Mouse (Mus musculus): ENCODE measurements around the gene Erg.

Gene Erg

DNA sequence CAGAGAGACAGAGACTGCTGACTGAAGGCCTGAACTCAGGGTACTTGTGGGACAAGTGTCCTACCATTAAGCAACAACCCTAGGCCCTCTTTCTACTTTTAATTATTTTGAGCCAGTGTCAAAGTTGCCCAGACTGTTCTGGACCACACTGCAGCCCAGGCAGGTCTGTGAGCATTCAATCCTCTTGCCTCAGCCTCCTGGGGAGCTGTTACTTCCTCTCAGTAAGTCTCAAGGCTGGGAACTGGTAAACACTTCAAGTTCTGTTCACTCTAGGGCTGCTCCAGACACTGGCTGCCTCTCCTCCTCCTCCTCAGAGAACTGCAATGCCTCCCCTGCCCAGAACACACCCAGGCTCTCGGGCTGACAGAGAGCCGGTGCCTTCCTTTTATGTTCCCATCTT lies 140.0 kb downstream of the Erg start:
- DNase-seq (ENCODE audit: low spot score in 2 of 2): no peak

DNA sequence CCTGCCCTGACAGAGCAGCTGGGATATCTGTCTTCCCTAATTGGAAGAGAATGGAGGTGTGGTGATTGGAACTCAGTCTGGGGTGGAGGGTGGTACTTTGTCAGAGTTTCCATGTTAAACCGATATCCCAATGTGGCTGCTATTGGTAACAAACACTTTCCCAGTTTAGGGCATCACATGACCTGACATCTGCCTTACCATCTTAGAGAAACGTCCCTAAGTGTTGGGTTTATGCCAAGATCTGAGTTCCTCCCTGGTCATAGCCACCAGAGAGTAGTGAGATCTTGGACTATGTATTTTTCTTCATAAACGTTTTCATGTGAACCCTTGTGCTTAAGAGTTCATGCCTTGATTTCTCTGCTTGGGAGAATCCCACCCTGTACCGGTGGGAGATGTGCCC lies 144.4 kb downstream of the Erg start:
- no peak for DNase-seq (ENCODE audit: low spot score in 2 of 2)

- no peak for DNase-seq (ENCODE audit: low spot score in 2 of 2)
Observed at GRCm38 (mm10) chr16:95441179-95441578, 145.2 kb downstream of the Erg start.

- DNase-seq (ENCODE audit: low spot score in 2 of 2): no peak
Observed at GRCm38 (mm10) chr16:95440334-95440733, 146.1 kb downstream of the Erg start.

DNA sequence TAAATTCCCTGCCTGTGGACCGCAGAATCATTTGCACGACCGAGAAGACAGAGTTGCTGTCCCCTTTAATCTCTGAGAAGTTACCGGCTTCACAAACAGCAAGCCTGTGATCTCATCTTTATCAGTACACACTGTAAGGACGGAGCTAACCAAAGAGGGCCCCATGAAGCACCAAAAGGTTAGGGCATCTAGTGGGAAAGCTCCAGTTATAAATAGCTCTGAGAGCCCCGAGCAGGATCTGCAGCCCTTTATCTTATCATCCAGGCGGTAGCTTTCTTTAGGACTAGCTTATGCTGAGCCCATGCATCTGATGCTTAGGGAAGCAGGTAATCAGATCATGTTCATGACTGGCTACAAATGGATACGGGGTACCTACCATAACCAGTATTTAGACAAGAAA lies 146.6 kb downstream of the Erg start:
- DNase-seq (ENCODE audit: low spot score in 2 of 2): no peak

DNA sequence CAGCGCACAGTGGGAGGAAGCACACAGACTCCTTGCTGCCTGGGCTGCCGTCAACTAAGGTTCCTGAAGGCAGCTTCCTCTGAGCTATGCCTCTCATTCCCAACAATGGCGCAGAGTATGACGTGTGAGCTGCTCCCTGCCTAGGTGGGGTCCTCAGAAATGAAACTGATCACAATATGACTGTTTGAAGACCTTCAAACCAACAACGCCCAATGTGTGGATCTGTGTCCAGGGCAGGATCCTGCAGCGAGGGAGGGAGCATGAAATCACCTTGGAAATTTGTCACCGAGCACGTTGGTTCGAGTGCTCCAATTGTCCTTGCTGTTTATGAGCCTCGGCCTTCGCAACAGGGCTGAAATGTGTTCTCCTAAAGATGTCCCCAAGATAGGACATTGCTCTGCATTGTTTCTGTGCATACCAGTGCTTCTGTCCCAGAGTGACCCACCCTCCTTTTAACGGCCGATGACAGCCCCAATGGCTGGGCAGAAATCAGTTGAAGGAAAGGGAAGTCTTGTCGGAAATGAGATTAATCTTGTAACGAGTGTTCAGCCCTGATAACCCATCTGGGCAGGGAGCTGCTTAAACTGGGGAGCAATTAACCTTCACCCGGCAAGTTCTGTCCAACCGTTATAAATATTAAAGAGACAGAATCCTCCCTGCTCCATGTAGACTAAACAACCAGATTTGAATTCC lies 147.4 kb downstream of the Erg start:
- peak in 1 of 2 experiments; percentile 12 for DNase-seq (ENCODE audit: low spot score in 2 of 2)

DNA sequence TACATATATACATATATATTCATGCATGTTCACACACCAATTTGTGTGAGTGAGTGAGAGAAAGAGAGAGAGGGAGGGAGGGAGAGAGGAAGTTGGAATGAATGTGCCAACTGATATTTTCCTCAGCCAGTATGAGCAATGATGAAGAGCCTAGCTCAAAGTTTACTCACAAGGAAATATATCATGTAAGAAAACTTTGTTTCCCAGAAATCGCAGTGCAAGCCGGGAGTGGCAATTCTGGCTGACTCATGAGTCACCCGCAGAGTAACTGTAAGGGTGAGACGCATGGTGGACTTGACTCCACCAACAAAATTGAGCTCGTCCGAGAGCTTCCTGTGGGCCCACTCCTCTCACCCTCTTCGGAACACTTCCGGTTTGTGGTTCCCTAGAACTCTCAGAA lies 149.8 kb downstream of the Erg start:
- DNase-seq (ENCODE audit: low spot score in 2 of 2): no peak

DNA sequence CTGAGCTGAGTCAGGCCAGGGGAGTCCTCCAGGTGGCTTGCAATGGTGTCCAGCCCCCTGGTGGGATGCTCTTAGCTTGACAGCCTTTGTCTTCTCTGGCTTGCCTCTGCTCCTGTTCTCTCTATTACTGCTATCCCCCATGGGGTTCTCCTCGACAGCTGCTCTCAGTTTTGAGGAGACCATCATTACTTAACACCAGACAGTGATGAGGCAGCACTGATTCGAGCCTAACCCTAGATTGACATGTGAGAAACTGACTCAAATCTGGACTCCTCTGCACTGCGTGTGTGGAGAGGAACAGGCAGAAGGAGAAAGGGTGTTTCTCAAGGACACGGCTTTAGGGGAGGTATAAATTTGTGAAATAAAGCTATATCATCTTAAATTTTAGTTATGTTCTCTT lies 150.3 kb downstream of the Erg start:
- no peak for DNase-seq (ENCODE audit: low spot score in 2 of 2)

GRCm38 (mm10) chr16:95434434-95434833 lies 152.0 kb downstream of the Erg start:
- no peak for DNase-seq (ENCODE audit: low spot score in 2 of 2)

GRCm38 (mm10) chr16:95432540-95432971 lies 153.8 kb downstream of the Erg start:
- DNase-seq (ENCODE audit: low spot score in 2 of 2): no peak

- peak in 1 of 2 experiments; percentile 47 for DNase-seq (ENCODE audit: low spot score in 2 of 2)
Observed at GRCm38 (mm10) chr16:95429851-95430250, 156.5 kb downstream of the Erg start.

GRCm38 (mm10) chr16:95428239-95428638 lies 158.2 kb downstream of the Erg start:
- no peak for DNase-seq (ENCODE audit: low spot score in 2 of 2)

GRCm38 (mm10) chr16:95427512-95427911 lies 158.9 kb downstream of the Erg start:
- DNase-seq (ENCODE audit: low spot score in 2 of 2): peak; percentile 17 to 35

GRCm38 (mm10) chr16:95422658-95423073 lies 163.7 kb downstream of the Erg start:
- DNase-seq (ENCODE audit: low spot score in 2 of 2): no peak

GRCm38 (mm10) chr16:95421235-95421886 lies 165.0 kb downstream of the Erg start:
- DNase-seq (ENCODE audit: low spot score in 2 of 2): no peak

GRCm38 (mm10) chr16:95415921-95416320 lies 170.5 kb downstream of the Erg start:
- no peak for DNase-seq (ENCODE audit: low spot score in 2 of 2)

DNA sequence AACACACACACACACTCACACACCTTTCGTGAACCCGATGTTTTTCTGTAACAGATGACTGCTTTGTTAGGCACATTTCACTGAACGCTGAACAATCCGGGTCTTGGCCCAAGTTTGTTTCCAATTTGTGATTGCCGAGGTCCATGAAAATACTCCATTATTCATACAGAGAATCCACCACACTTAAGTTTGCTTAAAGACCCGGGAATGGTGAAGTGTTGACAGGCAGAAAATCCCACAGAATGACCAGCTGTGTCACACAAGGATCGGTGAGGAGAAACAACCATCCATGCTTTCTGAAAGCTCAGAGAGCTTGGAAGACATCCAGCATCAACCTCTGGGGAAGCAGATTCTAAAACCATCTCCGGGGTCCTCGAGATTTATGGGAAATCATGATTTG lies 171.0 kb downstream of the Erg start:
- DNase-seq (ENCODE audit: low spot score in 2 of 2): no peak

DNA sequence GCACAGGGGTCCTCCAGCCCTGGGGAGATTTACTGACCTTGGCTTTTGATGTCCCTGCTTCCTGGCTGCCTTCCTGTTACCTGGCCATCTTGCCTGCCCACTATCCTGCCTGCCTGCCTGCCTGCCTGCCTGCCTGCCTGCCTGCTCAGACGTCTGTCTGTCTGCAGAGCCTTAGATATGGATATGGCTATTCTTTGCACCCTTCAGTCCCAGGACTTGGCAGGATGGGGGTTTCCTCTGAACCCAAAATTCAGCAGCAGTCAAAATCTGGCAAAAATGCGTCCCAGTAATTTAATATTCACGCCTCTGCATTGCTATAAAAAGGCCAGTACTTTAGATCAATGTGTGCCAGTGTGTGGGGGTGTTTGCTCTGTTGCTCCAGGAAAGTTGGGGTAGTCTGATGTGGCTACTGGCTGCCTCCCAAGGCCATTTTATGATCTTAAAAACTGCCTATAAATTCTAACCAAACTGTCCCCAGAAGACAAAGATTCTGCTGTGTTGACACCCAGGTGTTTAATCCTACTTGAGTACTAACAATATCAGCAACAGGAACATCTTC lies 172.9 kb downstream of the Erg start:
- DNase-seq (ENCODE audit: low spot score in 2 of 2): no peak

DNA sequence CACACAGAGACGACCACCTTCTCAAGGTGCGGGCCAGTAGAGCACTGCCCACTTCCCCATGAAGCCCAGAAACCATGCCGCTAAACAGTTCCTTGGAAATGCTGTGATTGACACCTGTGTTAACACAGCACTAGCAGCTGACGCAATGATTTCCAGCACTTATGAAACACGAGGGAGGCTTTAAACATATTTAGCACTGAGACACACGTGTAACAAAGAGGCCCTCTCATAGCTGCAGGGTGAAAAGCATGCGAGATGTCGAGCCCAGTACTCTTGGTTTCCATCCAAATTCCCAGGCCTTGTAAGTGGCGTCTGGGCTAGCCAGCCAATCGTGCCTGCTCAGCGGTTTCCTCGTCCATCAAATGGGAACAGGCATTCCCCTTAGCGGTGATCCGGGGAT lies 178.3 kb downstream of the Erg start:
- DNase-seq (ENCODE audit: low spot score in 2 of 2): no peak

DNA sequence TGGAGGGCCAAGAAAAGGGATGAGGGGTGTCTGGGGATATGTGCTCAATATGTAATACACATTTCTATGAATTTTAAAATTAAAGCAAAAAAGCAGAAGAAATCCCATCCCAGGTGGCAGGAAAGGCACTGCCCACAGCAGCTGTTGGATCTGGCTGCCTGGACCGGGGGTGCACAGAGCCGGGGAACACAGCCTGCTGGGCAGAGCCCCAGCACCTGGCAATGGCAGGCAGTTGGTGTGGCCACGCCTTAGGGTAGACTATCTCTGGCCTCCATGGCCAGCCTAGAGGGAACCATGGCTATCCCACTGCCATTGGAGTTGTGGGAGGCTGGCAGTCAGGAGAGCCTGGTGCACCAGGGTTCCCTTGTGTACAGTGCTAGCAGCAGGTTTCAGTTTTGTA lies 180.9 kb downstream of the Erg start:
- no peak for DNase-seq (ENCODE audit: low spot score in 2 of 2)

DNA sequence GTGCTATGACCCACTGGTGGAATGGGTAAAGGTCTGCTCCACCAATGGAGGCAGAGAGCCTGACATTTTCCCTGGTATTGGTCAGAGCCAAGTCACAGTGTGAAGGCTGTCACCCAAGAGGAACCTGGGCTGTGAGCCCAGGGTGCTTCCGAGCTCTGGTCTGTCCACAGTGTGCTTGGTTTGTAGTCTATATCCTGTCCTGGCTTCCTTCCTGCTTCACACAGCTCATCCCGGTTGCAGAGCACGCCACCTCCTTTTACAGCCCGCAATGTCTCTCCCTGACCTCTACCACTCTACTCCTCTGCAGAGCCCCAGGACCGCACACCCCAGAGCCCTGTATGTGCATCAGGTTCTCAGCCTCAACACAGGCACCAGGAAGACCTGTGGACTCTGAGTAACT lies 182.9 kb downstream of the Erg start:
- no peak for DNase-seq (ENCODE audit: low spot score in 2 of 2)

DNA sequence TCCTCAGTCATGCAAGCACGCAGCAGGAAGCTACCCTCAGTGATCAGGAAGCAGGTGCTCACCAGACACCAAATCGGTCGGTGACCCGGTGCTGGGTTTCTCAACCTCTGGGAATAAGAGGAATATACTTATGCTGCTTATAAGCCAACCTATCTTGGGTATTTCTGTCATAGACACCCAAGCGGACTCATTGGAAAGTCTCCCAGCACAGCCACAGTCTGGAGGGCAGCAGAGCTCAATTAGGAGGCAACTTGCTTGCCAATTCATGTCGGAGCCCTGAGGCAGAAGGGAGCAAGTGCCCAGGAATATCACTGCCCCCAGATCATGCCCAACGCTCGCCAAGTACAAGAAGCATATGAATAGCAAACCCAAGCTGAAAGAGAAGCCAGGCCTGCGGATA lies 184.5 kb downstream of the Erg start:
- no peak for DNase-seq (ENCODE audit: low spot score in 2 of 2)

DNA sequence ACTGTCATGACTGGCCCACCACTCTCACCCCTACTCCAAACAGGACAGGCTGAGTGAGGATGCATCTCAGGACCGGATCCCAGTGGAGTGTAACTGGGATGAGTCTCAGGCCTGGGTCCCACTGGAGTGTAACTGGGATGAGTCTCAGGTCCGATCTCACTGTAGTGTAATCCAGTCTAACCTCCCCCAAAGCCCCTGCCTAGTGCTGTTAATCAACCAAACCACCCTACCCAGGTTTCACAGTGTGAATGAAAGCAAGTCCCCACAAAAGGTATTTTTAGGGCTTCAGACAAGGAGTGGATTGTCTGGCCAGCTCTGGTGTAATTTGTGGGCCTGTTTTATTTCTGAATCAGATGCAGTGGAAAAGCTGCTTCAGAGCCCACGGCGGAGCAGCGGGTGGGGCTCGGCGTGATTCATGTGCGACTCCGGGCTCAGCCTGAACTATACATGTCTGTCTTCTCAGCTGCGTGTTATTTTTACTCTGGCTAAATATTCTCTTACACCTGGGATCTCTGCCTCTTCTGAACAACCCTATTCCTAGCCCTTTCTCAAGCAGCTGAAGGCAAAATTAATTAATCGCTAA lies 187.5 kb downstream of the Erg start:
- DNase-seq (ENCODE audit: low spot score in 2 of 2): no peak

All from spleen, postnatal 36 days (tissue).